Mouse (Mus musculus): ENCODE data around the gene Pdhb.
"Not testable (repeated sequence)": the region's sequence is repeated elsewhere in the genome, so short reads cannot be mapped to it uniquely, and the experiment has no call there.

Pdhb gene

GRCm38 (mm10) chr14:8132789-8133188, 40.0 kb downstream of the Pdhb start:
- DNase-seq = no peak

- DNase-seq = no peak
Observed at GRCm38 (mm10) chr14:8127971-8128370, 44.9 kb downstream of the Pdhb start.

GRCm38 (mm10) chr14:8124046-8124881, 48.6 kb downstream of the Pdhb start:
- DNase-seq = no peak

GRCm38 (mm10) chr14:8123611-8124010, 49.2 kb downstream of the Pdhb start:
- DNase-seq = not testable (repeated sequence)

GRCm38 (mm10) chr14:8123141-8123540, 49.7 kb downstream of the Pdhb start:
- no peak for DNase-seq

GRCm38 (mm10) chr14:8119904-8120303, 52.9 kb downstream of the Pdhb start:
- DNase-seq = no peak

GRCm38 (mm10) chr14:8119454-8119853, 53.4 kb downstream of the Pdhb start:
- no peak for DNase-seq

- no peak for DNase-seq
Observed at GRCm38 (mm10) chr14:8117371-8117770, 55.5 kb downstream of the Pdhb start.
